Mouse (Mus musculus) liver, postnatal 0 days (tissue): Measurements from ENCODE around the gene Reln.

ENCODE experiments used
- CTCF ChIP-seq: sonication (generic); IDR thresholded peaks from 2 replicates; pipeline ENCODE4 v1.5.1; 2016; ENCODE audit warnings: antibody characterized with exemption, low read depth
- EP300 ChIP-seq: IDR thresholded peaks from 2 replicates; pipeline ENCODE4 v1.6.1; 2016; ENCODE audit warnings: antibody characterized with exemption, low read depth, mild to moderate bottlenecking

DNA sequence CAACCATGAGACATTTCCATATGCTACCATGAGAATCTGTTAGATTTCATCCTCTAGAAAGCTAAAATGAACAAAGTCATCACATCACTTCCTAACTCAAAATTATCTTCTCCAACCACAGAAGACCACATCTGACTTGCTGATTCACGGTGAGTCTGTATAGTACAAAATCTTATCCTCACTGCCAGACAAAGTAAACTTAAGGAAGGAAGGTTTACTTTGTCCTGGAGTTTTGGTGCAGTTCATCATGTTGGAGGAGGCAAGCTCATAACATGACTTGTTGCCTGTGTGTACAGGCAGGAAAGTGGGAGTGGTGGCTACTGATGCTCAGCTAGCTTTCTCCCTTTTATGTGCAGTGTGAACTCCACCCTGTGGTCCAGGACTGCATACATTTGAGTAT is 26.7 kb downstream of the Reln start:
- TF ChIP-seq CTCF: no peak
- peak; percentile 73 for TF ChIP-seq EP300
